Mouse (Mus musculus) lung, postnatal 0 days (tissue): ENCODE results near the gene Pi4k2b. TPM values are rescaled to one million over a fixed set of nuclear protein-coding genes. Genes with fewer than 3 reads are reported as not detected.

Experiments
- ATAC-seq: fragments of 200-750 bp; cut with Nextera tagmentation; 2 replicates; pipeline ENCODE4 v1.8.0; 2017; ENCODE audit warnings: moderate library complexity
- DNase-seq: peaks from one replicate; pipeline ENCODE4 v3.0.0-alpha.2; 2016; ENCODE audit warnings: low spot score
- H3K27ac ChIP-seq: fragments of 300-500 bp; sonication (generic); 2 replicates; pipeline ENCODE4 v1.5.1; 2014; ENCODE audit warnings: antibody characterized with exemption, mild to moderate bottlenecking, low read length, mixed read lengths
- H3K27me3 ChIP-seq: fragments of 300-500 bp; sonication (generic); replicated peaks from 2 replicates; pipeline ENCODE4 v1.6.1; 2014; ENCODE audit warnings: low read length, mixed read lengths; ENCODE audit not compliant: insufficient read depth
- H3K36me3 ChIP-seq: fragments of 300-500 bp; sonication (generic); 2 replicates; pipeline ENCODE4 v1.6.1; 2014; ENCODE audit warnings: low read length, mixed read lengths; ENCODE audit not compliant: insufficient read depth
- H3K4me1 ChIP-seq: fragments of 300-500 bp; sonication (generic); 2 replicates; pipeline ENCODE4 v1.6.1; 2014; ENCODE audit warnings: antibody characterized with exemption, low read depth, low read length, mixed read lengths; ENCODE audit not compliant: insufficient read depth
- H3K4me2 ChIP-seq: fragments of 300-500 bp; sonication (generic); replicated peaks from 2 replicates; pipeline ENCODE4 v1.6.1; 2014; ENCODE audit warnings: low read depth, mild to moderate bottlenecking, low read length, moderate library complexity, mixed read lengths
- H3K4me3 ChIP-seq: fragments of 300-500 bp; sonication (generic); 2 replicates; pipeline ENCODE4 v1.5.1; 2014; ENCODE audit warnings: low read depth, low read length
- H3K9ac ChIP-seq: fragments of 300-500 bp; sonication (generic); replicated peaks from 2 replicates; pipeline ENCODE4 v1.6.1; 2014; ENCODE audit warnings: low read depth, mild to moderate bottlenecking
- H3K9me3 ChIP-seq: fragments of 300-500 bp; sonication (generic); 2 replicates; pipeline ENCODE4 v1.6.1; 2016; ENCODE audit warnings: low read length, mixed read lengths
- CTCF ChIP-seq: IDR thresholded peaks from 2 replicates; pipeline ENCODE4 v1.5.1; 2016; ENCODE audit warnings: antibody characterized with exemption, mild to moderate bottlenecking
- EP300 ChIP-seq: IDR thresholded peaks from 2 replicates; pipeline ENCODE4 v1.6.1; 2016; ENCODE audit warnings: antibody characterized with exemption, mild to moderate bottlenecking, control low read depth
- WGBS: fragments of 180-500 bp; shearing (Covaris S2); extraction: QIAGEN DNeasy Blood & Tissue Kit; methylation state at CpG from one replicate; pipeline ENCODE4 v1.1.7; 2014; 5-methylcytosine and 5-hydroxymethylcytosine counted together
- polyA plus RNA-seq: library from polyadenylated mRNA; unstranded; fragments of >200 nt; fragmentation: Nextera tagmentation; extraction: Ambion mirVana; gene quantifications from 2 replicates; pipeline ENCODE4 v1.2.1, GENCODE M21; 2015

The Pi4k2b gene
- polyA plus RNA-seq, 1 experiment from 2014 or later, result 117 TPM

GRCm38 (mm10) chr5:52721003-52721402 is 20.4 kb upstream of the Pi4k2b start:
- DNase-seq (peak; percentile 87), ATAC-seq (peak; percentile 86)
- Histone ChIP-seq H3K27me3 (no peaks in the 10 kb centered on the region), H3K27ac (peak overlapping the region; percentile 21; the same call in 1 of the 2 replicates), H3K36me3 (no peaks in the 10 kb centered on the region), H3K4me1 (no peaks in the 10 kb centered on the region), H3K4me3 (no peak overlapping the region), H3K9ac (no peak overlapping the region), H3K9me3 (no peaks in the 10 kb centered on the region), H3K4me2 (0 out of 2 replicates have a peak overlapping the region, but pooled peaks have one; percentile 1)
- WGBS, result 48% methylated on average over 8 of the region's 8 CpGs
- TF ChIP-seq CTCF (no peak), EP300 (peak; percentile 66; the same call in 1 of the 2 replicates)

GRCm38 (mm10) chr5:52727747-52728146 is 13.6 kb upstream of the Pi4k2b start:
- Histone ChIP-seq H3K4me2 (no peak overlapping the region), H3K27ac (no peak overlapping the region), H3K4me1 (no peaks in the 10 kb centered on the region), H3K9me3 (no peaks in the 10 kb centered on the region), H3K9ac (no peak overlapping the region), H3K4me3 (no peak overlapping the region), H3K36me3 (no peaks in the 10 kb centered on the region), H3K27me3 (no peaks in the 10 kb centered on the region)
- no peak for DNase-seq
- WGBS, result 73% methylated on average over 5 of the region's 5 CpGs
- no peak for ATAC-seq
- TF ChIP-seq EP300 (no peak), CTCF (no peak)

GRCm38 (mm10) chr5:52732811-52733210 is 8.6 kb upstream of the Pi4k2b start:
- ATAC-seq, result no peak

GRCm38 (mm10) chr5:52736046-52736445 is 5.3 kb upstream of the Pi4k2b start:
- TF ChIP-seq CTCF, result no peak
- H3K27ac ChIP-seq, result no peak overlapping the region
- no peak overlapping the region for H3K4me2 ChIP-seq
- no peaks in the 10 kb centered on the region for H3K27me3 ChIP-seq
- no peaks in the 10 kb centered on the region for H3K36me3 ChIP-seq
- no peak for ATAC-seq
- no peaks in the 10 kb centered on the region for H3K9me3 ChIP-seq
- 56% methylated on average over 3 of the region's 3 CpGs for WGBS
- no peak overlapping the region for H3K4me3 ChIP-seq
- H3K4me1 ChIP-seq, result no peaks in the 10 kb centered on the region
- no peak for DNase-seq
- no peak overlapping the region for H3K9ac ChIP-seq

More at GRCm38 (mm10) chr5:52732811-52733210, 8.6 kb upstream of the Pi4k2b start:
- no peaks in the 10 kb centered on the region for H3K9me3 ChIP-seq
- TF ChIP-seq CTCF (no peak), EP300 (no peak)
- no peak overlapping the region for H3K4me2 ChIP-seq
- H3K4me1 ChIP-seq, result no peaks in the 10 kb centered on the region
- no peaks in the 10 kb centered on the region for H3K27me3 ChIP-seq
- no peaks in the 10 kb centered on the region for H3K36me3 ChIP-seq
- whole genome bisulfite sequencing, result 62% methylated on average over 4 of the region's 4 CpGs
- no peak overlapping the region for H3K4me3 ChIP-seq
- DNase-seq, result no peak
- H3K9ac ChIP-seq, result no peak overlapping the region
- H3K27ac ChIP-seq, result no peak overlapping the region

- under 1% methylated on average over 17 of the region's 17 CpGs for WGBS
- peak; percentile 31 for ATAC-seq
Measured at GRCm38 (mm10) chr5:52742112-52742813, 889 bp downstream of the Pi4k2b start.

GRCm38 (mm10) chr5:52743231-52743630 is 1.9 kb downstream of the Pi4k2b start:
- peak overlapping the region; percentile 89 for H3K4me3 ChIP-seq
- TF ChIP-seq EP300, result no peak
- no peak for TF ChIP-seq CTCF

More at GRCm38 (mm10) chr5:52742112-52742813, 889 bp downstream of the Pi4k2b start:
- Histone ChIP-seq H3K9ac (peak overlapping the region; percentile 86), H3K9me3 (no peaks in the 10 kb centered on the region), H3K4me3 (peak overlapping the region; percentile 89), H3K27me3 (no peaks in the 10 kb centered on the region), H3K4me2 (peak overlapping the region; percentile 81), H3K27ac (peak overlapping the region; percentile 93), H3K4me1 (peaks cover 3% of the 10 kb centered on the region; the same call in 1 of the 2 replicates), H3K36me3 (no peaks in the 10 kb centered on the region)
- DNase-seq, result peak; percentile 72
- TF ChIP-seq EP300 (no peak), CTCF (peak; percentile 50)

More at GRCm38 (mm10) chr5:52743231-52743630, 1.9 kb downstream of the Pi4k2b start:
- peak overlapping the region; percentile 72; the same call in 1 of the 2 replicates for H3K27ac ChIP-seq
- ATAC-seq (no peak), DNase-seq (peak; percentile 53)
- 38% methylated on average over 4 of the region's 4 CpGs for WGBS
- peak overlapping the region; percentile 81 for H3K4me2 ChIP-seq
- no peaks in the 10 kb centered on the region for H3K9me3 ChIP-seq
- no peak overlapping the region; the same call in 1 of the 2 replicates for H3K9ac ChIP-seq
- H3K27me3 ChIP-seq, result no peaks in the 10 kb centered on the region
- no peaks in the 10 kb centered on the region for H3K36me3 ChIP-seq
- peaks cover 3% of the 10 kb centered on the region; the same call in 1 of the 2 replicates for H3K4me1 ChIP-seq
